15 mouse cellular contexts compared by ENCODE assay signal in genomic region chr14:123056976-123057375, GRCm38 (mm10).
"Had no signal": no experiment of that assay in that cellular context is flagged by ENCODE, and none has a peak within 500 bp of the region (broad histone marks: within the 10 kb centered on the region; RNA-seq: fewer than 3 reads in every experiment).

No protein-coding gene starts in this region.

- DNase-seq: lung, adult 18-20 months; lung, embryonic 14.5 days; lung, postnatal 10 days; lung, postnatal 4 days; midbrain, embryonic 14.5 days; right cerebral cortex, postnatal 14 days; thymus, adult 2 months; thymus, postnatal 36 days had no signal

- H3K27ac ChIP-seq: midbrain, embryonic 10.5 days; midbrain, embryonic 12.5 days; neural tube, embryonic 13.5 days; neural tube, embryonic 15.5 days; stomach, embryonic 15.5 days; stomach, postnatal 0 days had no signal

- H3K4me3 ChIP-seq: midbrain, embryonic 10.5 days; midbrain, embryonic 12.5 days; myocyte; neural tube, embryonic 13.5 days; neural tube, embryonic 15.5 days; stomach, embryonic 15.5 days had no signal

- H3K4me1 ChIP-seq: midbrain, embryonic 10.5 days; midbrain, embryonic 12.5 days; neural tube, embryonic 13.5 days; neural tube, embryonic 15.5 days; stomach, embryonic 15.5 days had no signal
